Mouse (Mus musculus): ENCODE results near the gene Idnk.
"Not testable (repeated sequence)": the region's sequence is repeated elsewhere in the genome, so short reads cannot be mapped to it uniquely, and the experiment has no call there.

The Idnk gene

DNA sequence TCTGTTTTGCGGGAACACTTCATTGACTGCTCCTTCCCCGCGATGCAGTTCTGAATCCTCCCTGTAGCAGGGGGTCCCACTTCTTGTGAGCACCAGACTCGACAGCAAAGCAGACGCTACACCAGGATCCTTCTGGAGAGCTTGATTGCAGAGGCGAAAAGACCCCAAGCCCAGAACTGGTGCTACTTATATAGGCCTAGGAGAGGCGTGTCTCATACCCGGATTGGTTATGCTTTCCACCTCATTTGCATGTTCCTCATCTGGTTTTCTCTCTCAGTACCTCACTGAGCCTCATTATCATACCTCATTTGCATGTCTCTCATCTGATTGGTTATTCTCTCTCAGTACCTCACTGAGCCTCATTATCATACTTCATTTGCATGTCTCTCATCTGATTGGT is 10.8 kb upstream of the Idnk start:
- DNase-seq (ENCODE audit: low read depth, low spot score): not testable (repeated sequence)

DNA sequence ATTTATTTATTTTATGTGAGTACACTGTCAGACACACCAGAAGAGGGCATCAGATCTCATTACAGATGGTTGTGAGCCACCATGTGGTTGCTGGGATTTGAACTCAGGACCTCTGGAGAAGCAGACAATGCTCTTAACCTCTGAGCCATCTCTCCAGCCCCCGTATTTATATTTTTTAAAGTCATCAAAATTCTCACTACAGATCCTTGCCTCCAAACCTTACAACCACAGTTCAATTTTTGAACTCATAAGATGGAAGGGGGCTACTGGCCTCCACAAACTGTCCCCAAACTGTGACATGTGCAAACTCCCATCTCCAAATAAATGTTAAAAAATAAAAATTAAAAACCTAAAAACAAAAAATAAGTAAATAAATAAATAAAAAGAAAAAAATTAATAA is 9.7 kb upstream of the Idnk start:
- no peak for DNase-seq (ENCODE audit: low read depth, low spot score)

DNA sequence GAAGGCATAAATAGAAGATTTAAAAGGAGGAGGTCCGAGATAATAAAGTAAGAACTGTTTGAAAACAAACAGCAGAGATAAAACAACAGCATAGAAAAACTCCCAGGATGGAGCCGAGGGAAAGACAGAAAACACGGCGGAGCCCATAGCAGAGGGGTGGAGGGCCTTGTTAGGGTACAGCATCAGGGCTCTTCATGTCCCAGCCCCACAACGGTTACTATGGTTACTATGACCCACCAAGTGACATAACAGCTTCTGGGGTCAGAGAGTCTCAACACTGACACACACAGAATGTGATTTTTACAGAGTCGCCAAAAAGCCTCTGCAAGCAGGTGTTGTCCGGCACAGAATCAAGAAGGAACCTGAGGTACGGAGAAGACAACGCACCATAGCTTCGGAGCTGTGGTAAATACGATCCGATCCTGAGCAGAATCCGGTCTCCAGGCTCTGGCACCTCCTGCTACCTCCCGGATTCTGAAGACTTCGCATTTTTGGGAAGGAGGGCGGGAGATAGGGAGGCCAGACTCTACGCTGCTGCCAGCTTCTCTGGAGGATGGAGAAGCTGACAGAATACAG is 9.1 kb upstream of the Idnk start:
- peak; percentile 70 for DNase-seq (ENCODE audit: low read depth, low spot score)

DNA sequence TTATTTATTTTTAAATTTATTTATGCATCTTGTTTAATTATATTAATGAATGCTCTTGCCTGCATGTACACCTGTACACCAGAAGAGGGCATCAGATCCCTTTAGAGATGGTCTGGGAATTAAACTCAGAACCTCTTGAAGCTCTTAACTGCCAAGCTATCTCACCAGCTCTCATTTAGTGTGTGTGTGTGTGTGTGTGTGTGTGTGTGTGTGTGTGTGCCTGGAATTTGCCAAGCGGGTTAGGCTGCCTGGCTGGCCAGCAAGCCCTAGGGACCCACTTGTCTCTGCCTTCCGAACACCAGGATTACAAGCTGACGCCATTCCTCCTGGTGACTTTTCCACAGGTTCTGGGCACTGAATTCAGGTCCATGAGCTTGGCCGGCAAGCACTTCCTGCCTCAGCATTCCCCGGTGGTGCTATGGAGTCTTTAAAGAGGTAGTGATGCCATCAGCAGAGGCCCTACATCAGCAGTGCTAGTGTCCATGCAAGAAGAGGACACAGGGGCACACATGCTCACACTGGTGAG is 8.4 kb upstream of the Idnk start:
- DNase-seq (ENCODE audit: low read depth, low spot score): no peak

DNA sequence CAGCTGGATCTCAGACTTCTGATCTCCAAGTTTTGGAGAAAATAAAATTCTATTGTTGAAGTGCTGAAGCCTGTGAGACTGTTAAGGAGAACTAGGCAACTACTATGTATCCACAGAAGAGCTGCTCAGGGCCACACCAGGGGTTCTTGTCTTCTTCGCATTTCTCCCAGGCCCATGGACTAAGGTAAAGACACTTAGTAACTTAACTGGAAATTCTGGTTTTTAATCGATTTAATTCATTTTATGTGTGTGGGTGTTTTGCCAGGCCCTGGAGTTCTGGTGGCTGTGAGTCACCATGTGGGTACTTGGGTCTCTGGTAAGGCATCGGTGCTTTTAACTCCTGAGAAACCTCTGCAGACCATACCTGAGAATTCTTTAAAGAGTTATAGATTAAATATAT is 7.8 kb upstream of the Idnk start:
- DNase-seq (ENCODE audit: low read depth, low spot score): no peak

DNA sequence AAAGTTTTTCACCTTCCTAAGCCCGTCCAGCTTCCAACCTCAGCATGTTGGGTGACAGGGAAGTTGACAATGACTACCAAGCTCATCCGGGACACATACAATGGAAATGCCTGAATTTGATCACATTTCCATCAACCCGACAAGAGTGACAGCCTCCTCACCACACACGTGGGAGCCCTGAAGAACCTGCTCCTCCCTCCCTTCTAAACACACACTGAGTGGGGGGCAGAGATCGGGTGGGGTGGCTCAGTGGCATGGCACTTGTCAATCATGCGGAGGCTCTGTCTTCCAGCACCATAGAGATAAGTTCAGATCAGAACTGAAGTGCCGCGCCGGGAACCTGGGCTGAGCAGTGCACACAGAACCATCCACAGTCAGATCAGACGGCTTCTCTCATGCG is 7.0 kb upstream of the Idnk start:
- no peak for DNase-seq (ENCODE audit: low read depth, low spot score)

DNA sequence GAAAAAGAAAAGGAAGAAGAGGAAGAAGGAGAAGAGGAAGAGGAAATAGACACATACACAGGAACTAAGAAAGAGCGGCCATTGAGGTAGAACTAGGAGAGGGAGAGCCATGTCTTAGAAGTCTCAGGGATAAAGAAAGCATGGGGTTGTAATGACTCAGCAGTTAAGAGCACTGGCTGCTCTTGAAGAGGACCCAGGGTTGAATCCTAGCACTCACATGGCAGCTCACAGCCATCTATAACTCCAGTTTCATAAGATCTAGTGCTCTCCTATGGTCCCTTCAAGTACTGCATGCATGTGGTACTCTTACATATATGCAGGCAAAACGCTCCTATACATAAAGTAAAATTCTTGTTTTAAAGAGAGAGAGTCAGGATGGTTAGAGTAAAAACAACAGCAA is 1.4 kb upstream of the Idnk start:
- DNase-seq (ENCODE audit: low read depth, low spot score): no peak

DNA sequence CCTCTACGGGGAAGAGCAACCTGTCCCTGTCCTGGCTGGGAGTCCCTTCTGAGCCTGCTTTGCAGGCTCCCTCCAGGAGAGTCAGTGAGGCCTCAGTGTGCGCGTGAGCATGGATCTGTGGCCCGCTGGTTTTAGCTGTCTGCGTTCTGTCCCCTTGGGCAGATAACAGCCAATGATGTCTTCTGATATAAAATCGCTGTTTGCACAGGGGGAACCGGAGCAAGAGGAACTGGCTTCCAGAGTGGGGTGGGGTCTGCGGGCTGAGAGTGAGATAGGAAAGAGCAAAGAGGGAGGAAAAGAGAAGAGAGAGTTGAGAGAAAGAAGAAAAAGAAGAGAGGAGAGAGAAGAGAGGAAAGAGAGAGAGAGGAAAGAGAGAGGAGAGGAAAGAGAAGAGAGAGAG is 413 bp upstream of the Idnk start:
- no peak for DNase-seq (ENCODE audit: low read depth, low spot score)

DNA sequence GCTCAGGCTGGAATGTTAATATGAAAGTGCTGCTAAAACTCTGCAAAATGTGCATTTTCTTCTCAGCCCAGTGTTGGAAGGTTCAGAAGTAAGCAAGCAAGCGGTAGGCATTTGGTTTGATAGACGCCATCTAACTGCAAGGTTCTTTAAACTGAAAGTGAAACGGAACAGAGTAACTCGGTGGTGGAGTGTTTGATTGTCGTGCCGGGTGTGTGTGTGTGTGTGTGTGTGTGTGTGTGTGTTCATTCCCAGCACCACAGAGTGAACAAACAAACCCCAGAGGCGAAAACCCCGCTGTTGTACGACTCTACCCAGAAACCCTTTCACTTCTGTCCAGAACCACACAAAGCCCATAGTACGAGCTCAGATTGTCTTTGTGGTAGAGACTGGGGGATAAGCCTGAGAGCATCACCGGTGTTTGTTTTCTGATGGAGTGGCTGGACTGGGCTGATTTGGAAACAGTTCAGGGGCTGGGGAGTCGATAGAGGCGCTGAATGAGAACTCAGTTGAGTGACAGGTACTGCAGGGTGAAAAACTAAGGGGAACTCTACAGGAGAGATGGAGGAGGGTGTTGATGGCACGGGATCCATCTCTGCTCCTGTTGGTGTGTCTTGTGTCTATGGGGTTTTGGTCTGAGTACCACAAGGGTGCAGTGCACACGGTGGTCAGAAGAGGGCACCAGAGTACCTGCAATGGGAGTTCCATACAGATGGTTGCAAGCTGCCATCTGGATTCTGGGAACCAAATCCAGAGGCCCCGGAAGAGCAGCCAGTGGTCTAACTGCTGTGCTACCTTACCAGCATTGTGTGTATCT is 857 bp downstream of the Idnk start:
- DNase-seq (ENCODE audit: low read depth, low spot score): peak; percentile 70

DNA sequence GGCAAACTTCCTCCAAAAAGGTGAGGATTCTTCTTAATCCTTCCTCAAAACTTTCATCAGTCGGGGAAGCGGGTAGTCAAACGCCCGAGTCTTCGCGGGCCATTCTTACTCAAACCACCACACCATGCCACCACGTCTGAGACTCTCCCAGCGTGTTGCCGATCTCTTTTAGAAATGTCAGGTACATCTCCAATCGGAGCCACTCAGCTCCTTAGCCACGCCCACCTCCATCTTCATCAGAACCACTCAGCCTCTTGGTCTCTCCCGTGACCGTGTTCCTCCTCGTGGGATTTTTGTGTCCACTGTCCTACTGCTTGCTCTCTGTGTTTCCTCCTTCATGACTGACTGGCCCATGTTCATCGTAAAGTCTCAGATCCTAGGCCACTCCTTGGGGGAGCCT is 3.3 kb downstream of the Idnk start:
- DNase-seq (ENCODE audit: low read depth, low spot score): no peak

DNA sequence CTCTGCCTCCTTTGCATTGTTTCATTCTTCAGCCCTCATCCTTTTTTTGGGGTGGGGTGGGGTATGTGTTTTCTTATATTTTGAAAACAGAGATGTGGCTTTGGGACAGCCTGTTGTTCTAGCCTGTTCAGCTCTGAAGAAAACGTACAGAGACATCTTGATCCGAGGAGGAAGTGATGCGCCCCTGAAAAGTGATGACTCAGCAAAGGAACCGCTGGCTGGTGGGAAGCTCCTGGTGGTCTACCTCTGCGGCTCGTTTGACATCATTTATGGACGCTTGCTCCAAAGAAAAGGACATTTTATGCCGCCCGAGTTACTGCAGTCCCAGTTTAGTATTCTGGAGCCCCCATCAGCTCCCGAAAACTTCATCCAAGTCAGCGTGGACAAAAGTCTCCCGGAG is 5.9 kb downstream of the Idnk start:
- DNase-seq (ENCODE audit: low read depth, low spot score): no peak

DNA sequence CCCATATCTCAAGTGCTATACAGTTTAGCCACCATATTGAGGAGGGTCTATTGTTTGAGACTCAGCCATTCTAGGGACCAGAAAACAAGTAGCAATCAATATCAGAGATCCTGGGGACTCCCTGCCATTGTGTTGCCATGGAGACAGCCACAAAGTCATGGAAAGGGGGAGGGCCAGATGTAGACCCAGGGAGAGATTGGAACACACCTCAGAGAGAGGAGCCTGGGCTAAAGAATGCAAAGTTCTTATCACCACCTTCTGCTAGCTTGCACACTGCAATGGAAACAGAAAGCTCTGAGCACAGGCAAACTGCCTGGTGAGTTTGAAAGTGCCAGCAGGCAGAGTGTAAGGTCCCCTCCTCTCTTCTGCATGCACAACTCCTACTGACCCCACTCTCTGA is 10.7 kb downstream of the Idnk start:
- DNase-seq (ENCODE audit: low read depth, low spot score): no peak

DNA sequence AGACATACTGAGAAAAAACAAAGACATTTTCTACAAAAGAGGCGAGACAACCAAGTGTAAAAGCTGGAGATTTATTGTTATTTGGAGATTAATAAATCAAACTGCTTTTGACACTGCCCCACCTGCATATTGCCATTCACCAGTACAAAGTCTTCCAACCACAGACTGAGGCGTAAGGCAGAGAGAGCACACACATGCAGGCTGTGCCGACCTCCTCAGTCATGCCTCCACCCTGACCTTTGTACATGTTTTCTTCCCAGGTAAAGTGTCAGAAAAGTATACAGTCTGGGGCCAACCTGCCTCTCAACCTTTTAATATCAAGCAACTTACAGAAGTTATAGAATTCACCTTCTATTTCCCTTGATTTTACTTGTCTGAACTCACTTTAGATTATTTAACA is 18.7 kb downstream of the Idnk start:
- no peak for DNase-seq (ENCODE audit: low read depth, low spot score)

DNA sequence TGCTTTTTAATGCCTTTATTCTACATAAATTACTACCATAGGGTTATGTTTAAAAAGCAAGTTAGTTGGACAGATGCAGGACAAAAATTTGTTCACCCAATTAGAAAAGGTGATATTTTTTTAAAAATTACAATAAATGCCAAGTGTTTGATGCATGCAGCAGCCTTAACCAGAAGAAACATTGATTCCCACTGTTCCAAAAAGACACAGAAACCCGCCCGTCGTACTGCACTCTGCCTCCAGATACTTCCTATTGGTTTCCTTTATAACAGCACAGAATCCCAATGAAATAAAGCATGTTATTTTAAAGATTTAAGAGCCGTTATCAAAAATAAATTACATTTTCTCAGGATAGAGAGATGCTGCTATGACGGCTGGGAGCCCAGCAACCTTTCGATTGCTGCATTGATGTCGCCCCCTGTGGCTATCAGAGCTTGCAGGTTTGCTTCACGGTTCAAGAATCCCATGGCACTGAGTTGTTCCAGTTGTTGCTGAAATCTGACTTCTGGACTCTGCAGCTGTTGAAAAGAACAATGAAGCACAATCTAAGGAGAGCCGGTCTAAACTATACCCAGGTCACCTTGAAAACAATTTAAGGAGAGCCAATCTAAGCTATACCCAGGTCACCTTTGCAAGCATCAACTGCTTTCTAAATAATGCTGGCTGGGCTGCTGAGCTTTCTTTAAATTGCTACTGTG is 20.2 kb downstream of the Idnk start:
- DNase-seq (ENCODE audit: low read depth, low spot score): no peak

DNA sequence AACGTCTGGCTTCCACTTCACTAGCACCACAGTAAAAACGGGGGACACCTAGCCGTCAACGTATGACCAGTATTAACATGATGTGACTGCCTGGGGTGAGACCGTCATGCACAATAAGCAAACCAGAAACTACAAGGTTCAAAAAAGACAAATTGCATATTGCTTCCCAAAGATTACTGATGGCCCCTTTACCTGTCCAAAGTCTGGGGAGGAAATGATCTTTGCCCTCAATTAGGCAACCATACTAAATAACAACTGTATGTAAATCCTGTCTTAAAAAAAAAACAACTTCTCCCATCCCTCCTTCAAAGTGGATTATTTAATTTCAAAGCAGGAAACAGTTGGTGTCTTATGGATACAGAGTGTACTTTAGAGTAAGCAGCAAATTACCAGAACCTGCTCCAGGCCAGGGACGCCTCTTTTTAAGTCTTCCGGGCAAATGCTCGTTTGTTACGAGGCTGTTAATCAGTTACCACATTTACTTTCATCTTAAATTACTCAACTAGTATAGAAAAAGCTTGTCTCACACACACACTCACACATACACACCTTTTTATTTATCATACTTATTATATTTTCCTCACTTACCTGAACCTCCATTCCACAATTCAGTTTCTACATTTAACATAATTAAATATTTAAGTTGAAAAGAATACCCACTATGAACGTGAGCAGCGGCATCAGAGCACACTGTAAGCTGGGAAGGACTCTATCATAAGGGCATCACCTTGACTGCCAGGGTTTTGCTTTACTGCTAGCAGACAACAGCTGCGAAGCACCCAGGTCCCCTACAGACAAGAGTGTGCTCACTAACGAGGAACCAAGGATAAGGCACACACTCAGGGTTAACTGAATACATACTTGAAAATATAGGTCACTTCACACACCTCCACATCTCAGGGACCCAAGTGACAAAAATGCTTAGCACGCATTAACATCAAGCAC is 24.4 kb downstream of the Idnk start:
- DNase-seq (ENCODE audit: low read depth, low spot score): no peak

DNA sequence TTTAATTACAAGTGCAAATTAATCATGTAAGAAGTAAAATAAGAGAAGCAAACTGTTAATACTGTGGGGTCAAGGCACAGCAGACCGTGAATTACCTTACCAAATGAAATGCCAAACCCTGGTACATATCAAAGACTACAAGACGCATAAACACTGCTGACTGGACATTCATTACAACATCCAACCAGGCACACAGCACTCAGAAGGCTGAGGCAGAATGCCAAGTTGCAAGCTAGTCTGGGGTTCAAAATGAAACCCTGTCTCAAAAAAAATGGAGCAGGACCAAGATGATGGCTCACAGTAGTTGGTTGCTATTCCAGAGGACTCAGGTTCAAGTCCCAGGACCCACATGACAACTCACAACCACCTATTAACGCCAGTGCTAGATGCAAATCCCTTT is 26.7 kb downstream of the Idnk start:
- DNase-seq (ENCODE audit: low read depth, low spot score): no peak

DNA sequence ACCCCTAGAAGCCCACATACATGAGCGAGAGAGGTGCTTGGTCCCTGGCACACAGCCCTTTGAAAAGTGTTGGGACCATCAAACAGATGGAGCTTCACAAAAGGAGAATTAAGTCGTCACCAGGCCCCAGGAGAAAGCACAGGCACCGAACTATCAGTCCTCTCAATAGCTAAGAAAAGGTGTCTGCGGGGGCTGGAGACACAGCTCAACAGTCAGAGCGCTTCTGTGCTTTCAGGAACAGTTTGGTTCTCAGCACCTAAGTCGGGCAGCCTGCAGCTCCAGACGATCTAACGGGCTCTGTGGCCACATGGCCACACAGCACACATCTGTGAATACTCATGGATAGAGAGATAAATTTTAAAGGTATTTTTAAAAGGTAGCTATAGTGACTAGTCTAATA is 28.8 kb downstream of the Idnk start:
- peak; percentile 27 for DNase-seq (ENCODE audit: low read depth, low spot score)

DNA sequence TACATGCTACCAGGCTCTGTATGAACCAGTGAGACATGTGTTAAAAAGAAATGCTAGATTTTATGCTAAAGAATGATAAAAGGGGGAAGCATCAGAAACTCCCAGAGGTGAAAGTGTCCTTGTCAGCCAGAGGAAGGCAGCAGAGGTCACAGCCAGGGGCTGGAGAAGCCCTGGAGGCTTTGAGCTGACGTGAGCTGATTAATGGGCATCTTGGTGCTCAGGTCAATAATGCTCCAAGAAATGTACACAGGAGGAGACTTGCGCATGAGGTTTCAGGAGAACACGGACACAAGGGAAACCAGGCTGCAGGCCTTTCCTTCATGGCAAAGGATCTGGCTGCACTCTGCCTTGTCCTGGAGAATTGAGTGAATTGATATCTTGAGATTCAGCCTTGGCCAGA is 30.3 kb downstream of the Idnk start:
- no peak for DNase-seq (ENCODE audit: low read depth, low spot score)

DNA sequence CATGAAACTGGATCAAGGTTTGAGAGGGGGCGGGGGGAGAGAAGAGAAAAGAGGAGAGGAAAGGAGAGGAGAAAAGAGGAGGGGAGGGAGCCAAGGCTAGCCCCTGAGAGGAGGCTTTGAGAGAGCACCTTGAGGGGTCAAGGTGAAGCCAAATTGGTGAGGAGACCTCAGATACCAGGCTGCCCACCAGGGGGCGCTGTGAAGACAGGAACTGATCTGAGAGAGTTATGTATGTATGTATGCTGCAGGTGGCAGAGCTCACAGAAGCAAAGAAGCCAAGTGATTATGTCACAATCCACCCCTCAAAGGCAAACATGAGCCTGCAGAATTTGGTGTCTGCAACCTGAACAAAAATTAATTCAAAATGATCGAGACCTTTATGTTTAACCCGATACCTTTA is 31.0 kb downstream of the Idnk start:
- peak; percentile 68 for DNase-seq (ENCODE audit: low read depth, low spot score)

DNA sequence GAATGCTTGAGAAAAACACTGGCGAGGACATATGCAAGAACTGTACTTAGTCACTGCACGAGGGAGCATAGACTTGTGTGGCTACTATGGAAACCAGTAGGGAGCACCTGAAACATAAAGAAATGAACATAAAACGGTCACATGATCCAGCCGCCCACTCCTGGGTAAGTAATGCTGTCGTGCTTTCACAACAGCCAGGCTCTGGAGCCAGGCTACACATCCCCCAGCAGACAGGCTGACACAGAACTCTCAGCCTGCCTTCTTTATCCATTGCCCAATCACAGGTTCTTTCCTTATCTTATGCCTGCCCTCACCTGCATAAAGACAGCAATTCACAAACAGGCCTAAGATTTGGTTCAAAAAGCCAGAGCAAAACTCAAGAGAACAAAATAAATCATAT is 32.0 kb downstream of the Idnk start:
- DNase-seq (ENCODE audit: low read depth, low spot score): peak; percentile 51

DNA sequence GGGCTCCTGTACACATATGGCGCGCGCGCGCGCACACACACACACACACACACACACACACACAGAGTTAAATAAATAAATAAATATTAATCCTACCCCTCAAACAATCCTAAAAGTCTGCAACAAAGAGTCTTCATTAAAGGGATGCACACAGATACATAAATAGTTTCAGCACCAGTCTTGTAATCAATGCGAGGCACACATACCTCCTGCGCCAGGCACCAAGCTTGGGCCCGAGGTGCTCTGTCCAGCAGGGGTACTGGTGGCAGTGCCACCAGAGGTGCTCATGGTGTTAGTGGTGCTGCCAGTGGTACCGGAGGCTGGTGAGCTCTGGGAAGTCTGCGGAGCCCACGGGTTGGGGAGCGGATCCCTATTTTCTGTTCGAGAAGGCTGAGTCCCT is 34.1 kb downstream of the Idnk start:
- no peak for DNase-seq (ENCODE audit: low read depth, low spot score)

DNA sequence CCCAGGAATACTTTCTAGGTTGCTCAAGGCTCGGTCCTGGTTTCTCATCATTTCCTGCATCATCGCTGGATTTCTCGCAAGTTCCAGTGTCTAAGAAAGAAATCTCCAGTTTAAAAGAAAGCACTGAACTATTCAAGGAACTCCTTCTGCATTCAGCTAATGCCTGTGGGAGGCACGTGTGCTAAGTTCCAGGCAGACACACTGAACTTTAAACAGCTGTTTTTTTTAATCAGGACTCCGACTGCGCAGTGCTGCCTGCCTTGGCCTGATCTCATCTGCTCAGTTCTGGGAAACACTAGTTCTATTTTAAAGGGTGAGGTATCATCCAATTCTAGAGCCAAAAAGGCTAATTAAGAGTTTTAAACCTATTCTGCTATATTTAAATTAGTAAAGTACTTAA is 34.7 kb downstream of the Idnk start:
- peak; percentile 56 for DNase-seq (ENCODE audit: low read depth, low spot score)

Measured in telencephalon, adult 2 months (tissue).